Mouse (Mus musculus): Measurements from ENCODE around the gene Cdr2.
A peak's percentile ranks its signal among the peaks of the same experiment; 100 is the strongest.
"Not testable (repeated sequence)": the region's sequence is repeated elsewhere in the genome, so short reads cannot be mapped to it uniquely, and the experiment has no call there.

The Cdr2 gene

GRCm38 (mm10) chr7:120970112-120970511 lies 12.0 kb downstream of the Cdr2 start:
- DNase-seq (ENCODE audit: low spot score), result no peak

GRCm38 (mm10) chr7:120969221-120969620 lies 12.9 kb downstream of the Cdr2 start:
- no peak for DNase-seq (ENCODE audit: low spot score)

GRCm38 (mm10) chr7:120963126-120963525 lies 19.0 kb downstream of the Cdr2 start:
- DNase-seq (ENCODE audit: low spot score), result no peak

- no peak for DNase-seq (ENCODE audit: low spot score)
Observed at GRCm38 (mm10) chr7:120961893-120962292, 20.2 kb downstream of the Cdr2 start.

GRCm38 (mm10) chr7:120960601-120961000 lies 21.5 kb downstream of the Cdr2 start:
- no peak for DNase-seq (ENCODE audit: low spot score)

DNA sequence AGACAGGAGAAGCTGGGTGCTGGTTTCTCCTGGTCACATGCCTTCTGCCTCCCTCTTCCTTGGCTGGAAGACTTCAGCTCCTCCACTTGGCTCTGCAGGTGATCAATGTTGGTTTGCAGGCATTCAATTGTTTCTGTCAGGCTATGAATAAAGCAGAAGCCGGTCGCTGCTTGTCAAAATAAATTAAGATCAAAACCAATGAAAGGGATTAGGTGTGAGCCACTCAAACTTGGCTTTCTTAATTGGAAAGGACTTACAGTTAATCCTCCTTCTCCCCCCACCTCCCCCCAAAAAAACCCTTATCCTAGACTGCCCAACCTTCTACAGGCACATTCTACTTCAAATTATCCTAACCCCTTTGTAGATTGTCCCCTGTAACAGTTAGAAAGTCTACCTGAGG lies 22.0 kb downstream of the Cdr2 start:
- DNase-seq (ENCODE audit: low spot score), result no peak

DNA sequence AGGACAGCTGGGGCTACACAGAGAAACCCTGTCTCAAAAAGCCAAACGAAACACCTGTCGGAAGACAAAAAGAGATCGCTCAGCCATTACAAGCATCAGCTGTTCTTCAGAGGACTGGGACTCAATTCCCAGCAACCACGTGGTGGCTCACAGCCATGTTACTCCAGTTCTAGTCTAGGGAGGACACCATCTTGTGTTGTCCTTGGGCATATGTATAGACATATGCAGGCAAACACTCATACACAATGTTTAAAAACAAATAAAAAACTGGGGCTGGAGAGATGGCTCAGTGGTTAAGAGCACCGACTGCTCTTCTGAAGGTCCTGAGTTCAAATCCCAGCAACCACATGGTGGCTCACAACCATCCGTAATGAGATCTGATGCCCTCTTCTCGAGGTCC lies 28.5 kb downstream of the Cdr2 start:
- not testable (repeated sequence) for DNase-seq (ENCODE audit: low spot score)

DNA sequence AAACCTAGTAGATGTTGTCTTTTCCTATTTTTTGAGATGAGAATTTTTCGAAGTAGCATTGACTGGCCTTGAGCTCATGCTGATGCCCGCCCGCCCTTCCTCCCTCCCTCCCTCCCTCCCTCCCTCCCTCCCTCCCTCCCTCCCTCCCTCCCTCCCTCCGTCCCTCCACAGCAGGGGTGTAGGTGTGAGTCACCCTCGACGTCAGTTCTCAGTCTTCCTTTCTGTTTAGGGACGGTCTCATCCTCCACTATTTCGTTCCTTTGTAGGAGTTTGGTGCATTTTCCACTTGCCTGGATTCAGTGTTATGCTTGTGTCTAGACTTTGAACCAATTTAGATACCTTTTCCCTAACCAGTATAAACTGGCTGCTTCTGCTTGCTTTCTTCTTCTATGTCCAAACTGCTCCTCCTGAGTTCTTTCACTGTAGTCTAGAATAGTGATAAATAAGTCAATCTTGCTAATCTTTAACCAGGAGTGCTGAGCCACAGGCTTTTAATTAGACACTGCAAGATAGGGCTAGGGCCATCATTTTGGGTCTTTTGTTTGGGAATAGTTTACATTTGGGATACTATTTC lies 38.1 kb downstream of the Cdr2 start:
- no peak for DNase-seq (ENCODE audit: low spot score)

DNA sequence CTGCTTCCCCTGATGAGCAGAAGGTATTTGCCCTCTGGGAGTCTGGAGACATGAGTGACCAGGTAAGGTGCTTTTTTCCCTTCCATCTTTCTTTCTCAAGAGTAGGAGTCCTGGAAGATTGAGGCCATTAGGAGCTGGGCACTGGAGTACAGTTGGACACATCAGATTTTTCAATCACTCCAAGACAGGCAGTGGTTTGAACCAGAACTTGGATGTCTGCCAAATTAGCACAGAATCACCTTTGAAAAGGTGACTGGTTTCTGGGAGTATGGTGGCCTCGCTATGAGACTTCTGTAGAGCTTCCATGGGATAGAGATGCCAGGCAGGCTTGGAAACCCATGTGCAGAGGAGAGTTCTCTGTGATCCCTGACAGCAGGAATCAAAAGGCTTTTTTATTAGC lies 39.6 kb downstream of the Cdr2 start:
- no peak for DNase-seq (ENCODE audit: low spot score)

- DNase-seq (ENCODE audit: low spot score), result no peak
Observed at GRCm38 (mm10) chr7:120941214-120941613, 40.9 kb downstream of the Cdr2 start.

GRCm38 (mm10) chr7:120940343-120940742 lies 41.8 kb downstream of the Cdr2 start:
- no peak for DNase-seq (ENCODE audit: low spot score)

DNA sequence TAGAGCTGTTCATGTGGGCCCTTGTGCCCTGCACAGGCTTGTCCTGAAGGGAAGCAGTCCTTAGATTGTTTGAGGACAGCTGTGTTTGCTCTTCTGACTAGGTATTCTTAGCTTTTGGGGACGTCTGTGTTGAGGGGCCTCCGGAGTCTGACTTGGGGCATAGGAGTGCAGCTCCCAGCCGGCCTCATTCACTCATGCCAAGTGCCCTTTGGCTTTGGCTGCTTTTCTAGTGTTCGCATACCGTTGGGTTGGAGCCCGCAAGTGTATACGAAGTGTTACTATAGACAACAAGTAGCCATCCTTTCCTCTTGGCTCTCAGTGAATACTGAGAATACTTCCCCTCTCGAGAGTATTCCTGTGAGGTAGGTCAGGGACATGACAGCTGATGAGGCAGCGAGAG lies 43.9 kb downstream of the Cdr2 start:
- DNase-seq (ENCODE audit: low spot score), result no peak

- no peak for DNase-seq (ENCODE audit: low spot score)
Observed at GRCm38 (mm10) chr7:120936522-120936921, 45.6 kb downstream of the Cdr2 start.

- DNase-seq (ENCODE audit: low spot score), result no peak
Observed at GRCm38 (mm10) chr7:120934716-120935115, 47.4 kb downstream of the Cdr2 start.

DNA sequence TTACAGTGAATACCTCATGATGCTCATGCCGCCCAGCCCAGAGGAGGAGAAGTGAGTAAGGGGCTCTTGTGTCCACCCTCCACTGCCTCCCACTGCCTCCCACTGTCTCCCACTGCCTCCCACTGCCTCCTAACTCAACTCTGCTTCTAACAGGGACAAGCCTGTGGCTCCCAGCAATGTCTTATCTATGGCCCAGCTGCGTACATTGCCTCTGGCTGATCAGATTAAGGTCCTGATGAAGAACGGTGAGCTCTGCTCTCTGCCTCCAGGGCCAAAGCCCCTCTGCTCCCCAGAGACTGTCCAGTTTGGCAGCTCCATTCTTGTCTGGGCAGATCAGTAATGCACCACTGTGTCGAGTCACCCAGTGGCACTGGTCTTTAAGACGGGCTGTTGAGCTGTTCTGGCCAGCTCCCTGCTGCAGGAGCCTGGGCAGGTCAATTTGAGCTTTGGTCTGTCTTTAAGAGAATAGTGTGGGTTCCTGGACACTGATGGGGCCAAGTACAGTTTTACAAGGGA lies 48.4 kb downstream of the Cdr2 start:
- DNase-seq (ENCODE audit: low spot score), result no peak

GRCm38 (mm10) chr7:120933110-120933509 lies 49.0 kb downstream of the Cdr2 start:
- DNase-seq (ENCODE audit: low spot score), result no peak

DNA sequence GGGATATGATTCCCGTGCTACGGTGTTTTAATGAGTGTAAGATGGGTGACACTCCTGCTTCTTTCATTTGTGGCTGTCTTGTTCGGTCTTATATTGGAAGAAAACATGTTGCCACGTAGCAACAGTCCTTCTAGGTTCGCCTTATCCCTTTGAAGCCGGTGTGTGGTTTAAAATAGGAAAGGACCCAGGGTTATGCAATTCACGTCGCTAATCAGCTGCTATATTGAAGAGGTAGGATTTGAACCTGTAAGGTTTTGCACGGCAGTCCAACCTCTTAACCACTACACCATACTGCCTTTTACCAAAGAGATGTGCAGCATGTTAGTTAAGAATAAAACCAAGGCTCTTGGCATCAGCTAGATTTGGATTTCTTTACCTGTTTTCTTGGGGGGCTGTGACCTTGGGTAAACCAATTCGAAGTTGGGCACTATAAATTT lies 63.6 kb downstream of the Cdr2 start:
- no peak for DNase-seq (ENCODE audit: low spot score)

- DNase-seq (ENCODE audit: low spot score), result peak; percentile 98
Observed at GRCm38 (mm10) chr7:120917592-120918461, 64.3 kb downstream of the Cdr2 start, which contains the start of gene Polr3e. Gene Polr3e, plus strand, starts transcription at chr7:120917744.

DNA sequence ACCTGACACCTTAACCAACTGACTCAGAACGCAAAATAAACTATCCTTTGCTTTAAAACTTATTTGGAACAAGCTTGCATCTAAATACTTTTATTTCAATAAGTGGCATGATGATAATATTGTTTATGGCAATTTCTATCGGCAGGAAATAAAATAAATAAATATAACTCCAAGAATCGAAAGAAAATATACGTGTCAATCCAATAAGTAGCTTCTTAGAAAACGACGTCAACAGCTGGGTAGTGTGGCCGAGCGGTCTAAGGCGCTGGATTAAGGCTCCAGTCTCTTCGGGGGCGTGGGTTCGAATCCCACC lies 64.9 kb downstream of the Cdr2 start:
- DNase-seq (ENCODE audit: low spot score), result no peak

DNA sequence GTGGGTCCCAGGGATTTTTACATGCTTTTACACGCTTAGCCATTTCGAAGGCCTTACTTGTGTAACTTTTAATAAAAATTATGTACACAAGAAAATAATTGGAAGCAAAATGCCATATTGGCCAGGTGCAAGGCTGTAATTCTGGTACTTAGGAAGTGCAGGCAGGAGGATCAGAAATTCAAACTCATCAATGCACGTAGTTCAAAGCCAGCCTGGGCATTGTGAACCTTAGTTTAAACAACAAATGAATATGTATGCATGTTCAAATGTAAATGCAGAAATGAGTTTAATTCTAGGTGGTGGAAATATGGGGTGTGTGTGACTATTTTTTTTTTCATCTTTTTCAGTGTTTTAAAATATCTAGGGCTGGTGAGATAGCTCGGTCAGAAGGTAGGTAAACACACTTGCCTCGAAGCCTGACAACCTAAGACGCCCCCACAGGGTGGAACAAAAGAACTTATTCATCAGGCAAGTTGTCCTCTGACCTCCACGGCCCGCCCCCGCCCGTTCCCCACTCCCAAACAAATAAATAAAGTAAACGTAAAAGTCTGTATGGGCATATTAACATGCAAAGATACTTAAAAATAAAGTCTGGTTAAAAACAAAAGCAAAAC lies 65.7 kb downstream of the Cdr2 start:
- DNase-seq (ENCODE audit: low spot score), result no peak

DNA sequence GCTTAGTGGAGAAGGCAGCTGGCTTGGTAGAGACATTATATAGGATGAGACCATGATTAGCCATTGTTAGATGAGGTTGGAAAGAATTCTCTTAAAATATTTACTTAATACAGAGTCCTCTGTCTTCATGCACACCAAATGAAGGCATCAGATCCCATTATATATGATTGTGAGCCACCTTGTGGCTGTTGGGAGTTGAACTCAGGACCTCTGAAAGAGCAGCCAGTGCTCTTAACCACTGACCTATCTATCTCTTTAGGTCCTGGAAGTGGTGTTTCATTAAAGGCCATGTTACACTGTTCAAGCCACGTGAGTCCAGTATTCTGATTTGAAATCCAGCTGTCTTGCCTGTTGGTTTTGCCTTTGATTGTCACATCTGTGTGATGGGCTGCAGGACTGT lies 68.8 kb downstream of the Cdr2 start:
- DNase-seq (ENCODE audit: low spot score), result no peak

- DNase-seq (ENCODE audit: low spot score), result not testable (repeated sequence)
Observed at GRCm38 (mm10) chr7:120911268-120911667, 70.8 kb downstream of the Cdr2 start.

- DNase-seq (ENCODE audit: low spot score), result not testable (repeated sequence)
Observed at GRCm38 (mm10) chr7:120910172-120910571, 71.9 kb downstream of the Cdr2 start.

All from urinary bladder, postnatal 10 days (tissue).